Mouse (Mus musculus): ENCODE results near the gene Tmem108.
A peak's percentile ranks its signal among the peaks of the same experiment; 100 is the strongest.

Gene Tmem108

GRCm38 (mm10) chr9:103626156-103626555, 135.5 kb downstream of the Tmem108 start:
- no peak for DNase-seq

- peak; percentile 67 for DNase-seq
Observed at GRCm38 (mm10) chr9:103624649-103625048, 137.0 kb downstream of the Tmem108 start.

GRCm38 (mm10) chr9:103623560-103624316, 137.9 kb downstream of the Tmem108 start:
- DNase-seq, result no peak

GRCm38 (mm10) chr9:103622988-103623387, 138.6 kb downstream of the Tmem108 start:
- no peak for DNase-seq

GRCm38 (mm10) chr9:103621870-103622269, 139.8 kb downstream of the Tmem108 start:
- DNase-seq, result no peak

- no peak for DNase-seq
Observed at GRCm38 (mm10) chr9:103620517-103621212, 141.0 kb downstream of the Tmem108 start.

- DNase-seq, result no peak
Observed at GRCm38 (mm10) chr9:103614260-103614659, 147.4 kb downstream of the Tmem108 start.

- DNase-seq, result no peak
Observed at GRCm38 (mm10) chr9:103608161-103609058, 153.2 kb downstream of the Tmem108 start.

- no peak for DNase-seq
Observed at GRCm38 (mm10) chr9:103606056-103606455, 155.6 kb downstream of the Tmem108 start.

- DNase-seq, result no peak
Observed at GRCm38 (mm10) chr9:103603792-103604191, 157.8 kb downstream of the Tmem108 start.

GRCm38 (mm10) chr9:103601878-103602277, 159.8 kb downstream of the Tmem108 start:
- no peak for DNase-seq

- no peak for DNase-seq
Observed at GRCm38 (mm10) chr9:103600834-103601233, 160.8 kb downstream of the Tmem108 start.

GRCm38 (mm10) chr9:103599908-103600307, 161.7 kb downstream of the Tmem108 start:
- no peak for DNase-seq

GRCm38 (mm10) chr9:103597861-103598260, 163.8 kb downstream of the Tmem108 start:
- DNase-seq, result no peak

- DNase-seq, result no peak
Observed at GRCm38 (mm10) chr9:103595190-103595837, 166.3 kb downstream of the Tmem108 start.

- DNase-seq, result no peak
Observed at GRCm38 (mm10) chr9:103594423-103595189, 167.0 kb downstream of the Tmem108 start.

- no peak for DNase-seq
Observed at GRCm38 (mm10) chr9:103593079-103593478, 168.6 kb downstream of the Tmem108 start.

GRCm38 (mm10) chr9:103591962-103592361, 169.7 kb downstream of the Tmem108 start:
- no peak for DNase-seq

- no peak for DNase-seq
Observed at GRCm38 (mm10) chr9:103590801-103591200, 170.8 kb downstream of the Tmem108 start.

- DNase-seq, result no peak
Observed at GRCm38 (mm10) chr9:103584865-103585264, 176.8 kb downstream of the Tmem108 start.

- DNase-seq, result no peak
Observed at GRCm38 (mm10) chr9:103582249-103582961, 179.2 kb downstream of the Tmem108 start.

All from cerebellum, adult 11 months (tissue).